In genomic region chr2:85172071-85172762, GRCm38 (mm10) we compare ENCODE assay signal across 10 mouse cellular contexts. TPM values are rescaled to one million over a fixed set of nuclear protein-coding genes. Genes with fewer than 3 reads are reported as not detected.
A peak's percentile ranks its signal among the peaks of the same experiment; 100 is the strongest.
DNase-seq lines count a peak whose midpoint lies in the region; ATAC-seq and TF ChIP-seq lines count a peak whose summit lies in the region.
"Had no signal": no experiment of that assay in that cellular context is flagged by ENCODE, and none has a peak within 500 bp of the region (broad histone marks: within the 10 kb centered on the region; RNA-seq: fewer than 3 reads in every experiment).

No protein-coding gene starts in this region.

- peak; percentile 79 for ATAC-seq in kidney, embryonic 16.5 days (ENCODE audit: low FRiP score, low TSS enrichment)
- no peak for ATAC-seq in neural tube, embryonic 15.5 days (ENCODE audit: low FRiP score)
- no peak for ATAC-seq in midbrain, postnatal 0 days (ENCODE audit: low FRiP score)
- ATAC-seq: activated CD4-positive, CD25-positive, alpha-beta regulatory T cell, adult 4 months had no signal

- 30% methylated on average over 3 of the region's 3 CpGs for WGBS in kidney, embryonic 16.5 days
- WGBS in neural tube, embryonic 15.5 days, result 78% methylated on average over 3 of the region's 3 CpGs
- WGBS in midbrain, postnatal 0 days, result 70% methylated on average over 3 of the region's 3 CpGs

- peak overlapping the region; percentile 26 for H3K27ac ChIP-seq in kidney, embryonic 16.5 days (ENCODE audit: low read length)
- H3K27ac ChIP-seq in neural tube, embryonic 15.5 days (replicated peaks), result no peak overlapping the region
- no peak overlapping the region for H3K27ac ChIP-seq in midbrain, postnatal 0 days (ENCODE audit: low read depth, low read length)

- no peak overlapping the region for H3K4me2 ChIP-seq in kidney, embryonic 16.5 days (replicated peaks; ENCODE audit: low read depth, low read length)
- H3K4me2 ChIP-seq in neural tube, embryonic 15.5 days, result no peak overlapping the region
- H3K4me2 ChIP-seq in midbrain, postnatal 0 days (ENCODE audit: low read depth, low read length, poor library complexity, severe bottlenecking), result no peak overlapping the region

- TF ChIP-seq CTCF in midbrain, postnatal 0 days (IDR thresholded peaks at IDR 0.05), result no peak

- peaks cover 13% of the 10 kb centered on the region for H3K4me1 ChIP-seq in kidney, embryonic 16.5 days (ENCODE audit: insufficient read depth, low read length)
- no peaks in the 10 kb centered on the region for H3K4me1 ChIP-seq in neural tube, embryonic 15.5 days
- H3K4me1 ChIP-seq in midbrain, postnatal 0 days (ENCODE audit: insufficient read depth, low read length), result no peaks in the 10 kb centered on the region

- no peak for DNase-seq in kidney, adult 11 months
- DNase-seq in gastrocnemius, adult 8-10 months (ENCODE audit: low spot score in 2 of 2), result peak; percentile 44 to 60
- peak; percentile 54 for DNase-seq in heart, postnatal 4 days
- peak; percentile 32 for DNase-seq in lung, postnatal 36 days
- no peak for DNase-seq in midbrain, postnatal 0 days (ENCODE audit: low spot score)
- no peak for DNase-seq in retina, postnatal 1 day

- no peaks in the 10 kb centered on the region for H3K36me3 ChIP-seq in kidney, embryonic 16.5 days (ENCODE audit: insufficient read depth, low read length)
- no peaks in the 10 kb centered on the region for H3K36me3 ChIP-seq in neural tube, embryonic 15.5 days
- H3K36me3 ChIP-seq in midbrain, postnatal 0 days (ENCODE audit: insufficient read depth, low read length), result no peaks in the 10 kb centered on the region

- H3K4me3 ChIP-seq in kidney, embryonic 16.5 days (ENCODE audit: low read length), result no peak overlapping the region
- H3K4me3 ChIP-seq in neural tube, embryonic 15.5 days (replicated peaks), result no peak overlapping the region
- H3K4me3 ChIP-seq in midbrain, postnatal 0 days (ENCODE audit: low read depth, low read length), result no peak overlapping the region

- peaks cover 17% of the 10 kb centered on the region; the same call in 1 of the 2 replicates for H3K27me3 ChIP-seq in kidney, embryonic 16.5 days (ENCODE audit: insufficient read depth, low read length)
- no peaks in the 10 kb centered on the region for H3K27me3 ChIP-seq in neural tube, embryonic 15.5 days (replicated peaks)
- no peaks in the 10 kb centered on the region for H3K27me3 ChIP-seq in midbrain, postnatal 0 days (ENCODE audit: insufficient read depth, low read length)

- no peak overlapping the region for H3K9ac ChIP-seq in kidney, embryonic 16.5 days (replicated peaks; ENCODE audit: low read length)
- H3K9ac ChIP-seq in neural tube, embryonic 15.5 days (replicated peaks), result no peak overlapping the region
- H3K9ac ChIP-seq in midbrain, postnatal 0 days (replicated peaks; ENCODE audit: low read length, poor library complexity, severe bottlenecking), result no peak overlapping the region

- no peaks in the 10 kb centered on the region for H3K9me3 ChIP-seq in kidney, embryonic 16.5 days (ENCODE audit: low read length)
- H3K9me3 ChIP-seq in neural tube, embryonic 15.5 days (replicated peaks), result no peaks in the 10 kb centered on the region
- no peaks in the 10 kb centered on the region for H3K9me3 ChIP-seq in midbrain, postnatal 0 days (ENCODE audit: low read length)

RNA-seq across cellular contexts. Expression of gene Lrrc55, which starts 24.8 kb away (rescaled TPM):
- 0.68 and 0.80 TPM in 2 replicates for polyA plus RNA-seq in kidney, embryonic 16.5 days (2015; fragmentation: Nextera tagmentation; extraction: Ambion mirVana)
- total RNA-seq in gastrocnemius, adult 8-10 months (2022), result under 1 TPM; 0.24 to 0.63 (median 0.31) TPM
- total RNA-seq in heart, postnatal 4 days (2021), result 1 to 10 TPM; 2.1 to 2.7 TPM
- 9.5 and 9.6 TPM in 2 replicates for polyA plus RNA-seq in neural tube, embryonic 15.5 days (2015; fragmentation: Nextera tagmentation; extraction: Ambion mirVana)
- 29.6 and 32.3 TPM in 2 replicates for total RNA-seq in midbrain, postnatal 0 days (2014; rRNA removed)
- 10.9 and 11.5 TPM in 2 replicates for polyA plus RNA-seq in midbrain, postnatal 0 days (2015; fragmentation: Nextera tagmentation; extraction: Ambion mirVana)
- total RNA-seq: common myeloid progenitor, adult 5-6 weeks had no signal
- polyA plus RNA-seq: activated CD4-positive, CD25-positive, alpha-beta regulatory T cell, adult 4 months had no signal

RNA-seq across cellular contexts. Expression of gene Aplnr, which starts 36.2 kb away (rescaled TPM):
- 125 and 126 TPM in 2 replicates for polyA plus RNA-seq in kidney, embryonic 16.5 days (2015; fragmentation: Nextera tagmentation; extraction: Ambion mirVana)
- 1 to 10 TPM; 1.5 to 5.4 (median 2.6) TPM for total RNA-seq in gastrocnemius, adult 8-10 months (2022)
- 100 to 1,000 TPM in 1 of 2 experiments, 10 to 100 TPM in 1; 85.4 to 109 TPM for total RNA-seq in heart, postnatal 4 days (2021)
- polyA plus RNA-seq in neural tube, embryonic 15.5 days (2015; fragmentation: Nextera tagmentation; extraction: Ambion mirVana), result 29.8 and 45.8 TPM in 2 replicates
- 17.4 and 22.4 TPM in 2 replicates for total RNA-seq in midbrain, postnatal 0 days (2014; rRNA removed)
- polyA plus RNA-seq in midbrain, postnatal 0 days (2015; fragmentation: Nextera tagmentation; extraction: Ambion mirVana), result 19.3 and 21.3 TPM in 2 replicates
- polyA plus RNA-seq: activated CD4-positive, CD25-positive, alpha-beta regulatory T cell, adult 4 months had no signal

Comparison
In these comparisons a context has a peak if more than half of its experiments do, and no peak if none do; other contexts are left out.
1. DNase-seq: peak in gastrocnemius, adult 8-10 months (2 of 2), heart, postnatal 4 days (single experiment) and lung, postnatal 36 days (single experiment); none in kidney, adult 11 months (single experiment), midbrain, postnatal 0 days (single experiment) and retina, postnatal 1 day (single experiment).